Mouse (Mus musculus): ENCODE data around the gene Enox1. TPM values are rescaled to one million over a fixed set of nuclear protein-coding genes. Genes with fewer than 3 reads are reported as not detected.

Enox1 gene
- polyA plus RNA-seq, 1 experiment, result not detected

GRCm38 (mm10) chr14:77559792-77560191 lies 403.2 kb downstream of the Enox1 start:
- Histone ChIP-seq H3K4me3 (ENCODE audit: insufficient read depth, low read length) (no peak overlapping the region), H3K27ac (ENCODE audit: insufficient read depth, low read depth, low read length) (no peak overlapping the region), H3K4me1 (ENCODE audit: control insufficient read depth, insufficient read depth, low read length) (no peaks in the 10 kb centered on the region)
- no peak for TF ChIP-seq POLR2A (IDR thresholded peaks at IDR 0.05; ENCODE audit: borderline replicate concordance, low read depth, low read length)
- no peak for TF ChIP-seq CTCF (IDR thresholded peaks at IDR 0.05; ENCODE audit: low read depth, low read length)

DNA sequence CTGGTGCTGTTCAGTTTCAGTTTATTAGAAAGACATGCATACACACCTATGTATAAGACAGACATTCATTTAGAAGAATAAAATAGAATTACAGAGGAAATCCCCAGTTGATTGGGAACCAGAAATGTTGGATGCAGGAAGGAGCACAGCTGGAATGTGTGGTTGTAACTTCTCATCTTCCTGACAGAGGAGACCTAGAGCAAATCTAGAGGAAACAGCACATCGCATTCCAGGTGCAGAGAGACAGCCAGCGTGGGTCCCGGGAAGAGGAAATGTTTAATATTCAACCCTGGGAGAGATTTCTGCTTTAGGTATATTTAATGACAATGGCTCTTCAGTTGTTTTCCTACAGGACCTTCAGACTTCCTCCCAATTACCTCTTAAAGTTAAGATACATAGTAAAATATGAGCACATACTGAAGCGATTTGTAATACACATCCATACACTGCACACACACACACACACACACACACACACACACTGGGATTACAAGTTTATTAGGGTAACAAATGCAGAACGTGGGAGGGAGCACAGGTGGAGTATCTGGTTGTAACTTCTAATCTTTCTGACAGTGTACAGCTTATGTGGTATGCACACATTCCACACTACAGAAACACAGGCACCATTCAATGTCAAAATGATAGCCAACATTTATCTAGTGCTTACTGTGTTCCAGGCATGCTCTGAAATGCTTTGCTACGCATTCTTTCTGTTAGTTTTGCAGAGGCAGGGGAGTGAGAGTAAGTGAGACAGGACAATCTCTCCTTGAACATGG lies 405.4 kb downstream of the Enox1 start:
- TF ChIP-seq CTCF (IDR thresholded peaks at IDR 0.05; ENCODE audit: low read depth, low read length) (no peak), POLR2A (IDR thresholded peaks at IDR 0.05; ENCODE audit: borderline replicate concordance, low read depth, low read length) (no peak)
- Histone ChIP-seq H3K4me3 (ENCODE audit: insufficient read depth, low read length) (no peak overlapping the region), H3K27ac (ENCODE audit: insufficient read depth, low read depth, low read length) (no peak overlapping the region), H3K4me1 (ENCODE audit: control insufficient read depth, insufficient read depth, low read length) (no peaks in the 10 kb centered on the region)

GRCm38 (mm10) chr14:77563922-77564321 lies 407.4 kb downstream of the Enox1 start:
- Histone ChIP-seq H3K4me1 (ENCODE audit: control insufficient read depth, insufficient read depth, low read length) (no peaks in the 10 kb centered on the region), H3K4me3 (ENCODE audit: insufficient read depth, low read length) (no peak overlapping the region), H3K27ac (ENCODE audit: insufficient read depth, low read depth, low read length) (no peak overlapping the region)
- TF ChIP-seq CTCF (IDR thresholded peaks at IDR 0.05; ENCODE audit: low read depth, low read length), result no peak
- TF ChIP-seq POLR2A (IDR thresholded peaks at IDR 0.05; ENCODE audit: borderline replicate concordance, low read depth, low read length), result no peak

- Histone ChIP-seq H3K4me3 (ENCODE audit: insufficient read depth, low read length) (no peak overlapping the region), H3K4me1 (ENCODE audit: control insufficient read depth, insufficient read depth, low read length) (no peaks in the 10 kb centered on the region), H3K27ac (ENCODE audit: insufficient read depth, low read depth, low read length) (no peak overlapping the region)
- TF ChIP-seq CTCF (IDR thresholded peaks at IDR 0.05; ENCODE audit: low read depth, low read length) (no peak), POLR2A (IDR thresholded peaks at IDR 0.05; ENCODE audit: borderline replicate concordance, low read depth, low read length) (no peak)
These were observed 410.6 kb downstream of the Enox1 start for GRCm38 (mm10) chr14:77567120-77567519.

DNA sequence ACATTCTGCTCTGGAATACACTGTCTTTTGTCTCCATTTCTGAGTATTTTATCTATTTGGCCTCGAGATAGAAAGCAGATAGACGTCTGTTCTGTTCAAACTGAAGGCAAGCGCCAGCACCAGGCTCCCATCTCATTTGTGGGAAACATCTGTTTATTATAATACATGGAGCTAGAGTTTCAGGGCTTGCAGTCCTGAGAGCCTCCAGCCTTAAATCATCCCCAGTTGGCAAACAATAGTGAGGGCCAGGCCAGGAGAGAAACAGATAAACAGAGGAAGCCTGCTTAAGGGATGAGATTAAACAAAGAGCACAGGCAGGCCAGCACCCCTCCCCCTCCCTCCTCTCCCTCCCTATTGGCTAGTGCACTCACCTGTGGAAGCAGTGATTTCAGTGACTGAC lies 417.9 kb downstream of the Enox1 start:
- Histone ChIP-seq H3K4me1 (ENCODE audit: control insufficient read depth, insufficient read depth, low read length) (no peaks in the 10 kb centered on the region), H3K4me3 (ENCODE audit: insufficient read depth, low read length) (no peak overlapping the region), H3K27ac (ENCODE audit: insufficient read depth, low read depth, low read length) (no peak overlapping the region)
- TF ChIP-seq POLR2A (IDR thresholded peaks at IDR 0.05; ENCODE audit: borderline replicate concordance, low read depth, low read length), result no peak
- TF ChIP-seq CTCF (IDR thresholded peaks at IDR 0.05; ENCODE audit: low read depth, low read length), result no peak

DNA sequence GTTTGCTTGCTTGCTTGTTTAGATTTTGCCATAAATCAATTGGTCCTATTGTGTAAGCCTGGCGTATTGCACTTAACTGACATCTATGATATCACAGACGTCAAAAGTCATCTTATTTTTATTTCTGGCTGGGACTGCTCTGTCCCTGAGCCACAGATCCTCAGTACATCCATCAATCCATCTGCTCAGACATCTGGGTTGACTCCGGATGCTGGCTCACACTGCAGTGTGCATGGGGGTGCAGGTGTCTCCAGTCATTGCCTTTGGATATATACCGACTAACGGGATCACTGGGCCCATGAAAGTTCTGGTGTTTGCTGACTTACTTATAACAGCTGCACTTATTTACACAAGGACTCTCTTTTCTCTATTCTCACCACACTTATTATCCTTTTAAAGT lies 419.8 kb downstream of the Enox1 start:
- Histone ChIP-seq H3K4me3 (ENCODE audit: insufficient read depth, low read length) (no peak overlapping the region), H3K4me1 (ENCODE audit: control insufficient read depth, insufficient read depth, low read length) (no peaks in the 10 kb centered on the region), H3K27ac (ENCODE audit: insufficient read depth, low read depth, low read length) (no peak overlapping the region)
- TF ChIP-seq CTCF (IDR thresholded peaks at IDR 0.05; ENCODE audit: low read depth, low read length) (no peak), POLR2A (IDR thresholded peaks at IDR 0.05; ENCODE audit: borderline replicate concordance, low read depth, low read length) (no peak)

GRCm38 (mm10) chr14:77577481-77578251 lies 421.1 kb downstream of the Enox1 start:
- no peaks in the 10 kb centered on the region for H3K4me1 ChIP-seq (ENCODE audit: control insufficient read depth, insufficient read depth, low read length)
- H3K27ac ChIP-seq (ENCODE audit: insufficient read depth, low read depth, low read length), result no peak overlapping the region
- no peak overlapping the region for H3K4me3 ChIP-seq (ENCODE audit: insufficient read depth, low read length)
- TF ChIP-seq CTCF (IDR thresholded peaks at IDR 0.05; ENCODE audit: low read depth, low read length) (no peak), POLR2A (IDR thresholded peaks at IDR 0.05; ENCODE audit: borderline replicate concordance, low read depth, low read length) (no peak)

DNA sequence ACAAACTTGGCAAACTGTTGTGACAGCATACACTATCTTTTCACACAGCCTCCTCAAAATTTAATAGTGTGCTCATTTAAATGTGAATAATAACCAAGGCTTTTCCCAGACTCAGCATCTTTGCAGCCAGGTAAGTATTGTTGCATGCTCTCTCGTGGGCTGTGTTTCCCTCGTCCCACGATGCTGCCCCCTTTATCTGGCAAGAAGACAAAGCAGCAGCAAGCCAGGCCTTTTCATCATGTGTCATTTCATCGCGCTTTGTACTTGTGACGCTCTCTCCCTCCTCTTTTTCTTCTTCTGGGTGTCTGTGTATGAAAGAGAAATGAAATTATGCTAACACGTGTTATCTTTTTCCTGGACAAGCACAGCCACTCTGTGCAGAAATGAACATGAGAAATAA lies 421.8 kb downstream of the Enox1 start:
- Histone ChIP-seq H3K4me3 (ENCODE audit: insufficient read depth, low read length) (no peak overlapping the region), H3K4me1 (ENCODE audit: control insufficient read depth, insufficient read depth, low read length) (no peaks in the 10 kb centered on the region), H3K27ac (ENCODE audit: insufficient read depth, low read depth, low read length) (no peak overlapping the region)
- TF ChIP-seq POLR2A (IDR thresholded peaks at IDR 0.05; ENCODE audit: borderline replicate concordance, low read depth, low read length) (no peak), CTCF (IDR thresholded peaks at IDR 0.05; ENCODE audit: low read depth, low read length) (no peak)

GRCm38 (mm10) chr14:77580106-77580936 lies 423.8 kb downstream of the Enox1 start:
- no peak overlapping the region for H3K4me3 ChIP-seq (ENCODE audit: insufficient read depth, low read length)
- H3K27ac ChIP-seq (ENCODE audit: insufficient read depth, low read depth, low read length), result no peak overlapping the region
- H3K4me1 ChIP-seq (ENCODE audit: control insufficient read depth, insufficient read depth, low read length), result no peaks in the 10 kb centered on the region
- TF ChIP-seq CTCF (IDR thresholded peaks at IDR 0.05; ENCODE audit: low read depth, low read length) (no peak), POLR2A (IDR thresholded peaks at IDR 0.05; ENCODE audit: borderline replicate concordance, low read depth, low read length) (no peak)
